Mouse (Mus musculus) gastrocnemius, postnatal 36 days (tissue): ENCODE data around the gene Vipr1. TPM values are rescaled to one million over a fixed set of nuclear protein-coding genes. Genes with fewer than 3 reads are reported as not detected.

Experiments
- DNase-seq, 2 experiments: peaks; one replicate each; pipeline ENCODE4 v3.0.0; 2022
- intact Hi-C: fragments of 180-260 bp; cut with DNase I; formaldehyde crosslinking; loops from one replicate; pipeline ENCODE4 v1.15.1; 2025
- total RNA-seq, 2 experiments: library from RNA; stranded (reverse); gene quantifications; 2 replicates each; pipeline ENCODE4 v1.2.3; 2021

Gene Vipr1
- total RNA-seq, 2 experiments from 2014 or later, result 1.8 to 4.5 TPM

DNA sequence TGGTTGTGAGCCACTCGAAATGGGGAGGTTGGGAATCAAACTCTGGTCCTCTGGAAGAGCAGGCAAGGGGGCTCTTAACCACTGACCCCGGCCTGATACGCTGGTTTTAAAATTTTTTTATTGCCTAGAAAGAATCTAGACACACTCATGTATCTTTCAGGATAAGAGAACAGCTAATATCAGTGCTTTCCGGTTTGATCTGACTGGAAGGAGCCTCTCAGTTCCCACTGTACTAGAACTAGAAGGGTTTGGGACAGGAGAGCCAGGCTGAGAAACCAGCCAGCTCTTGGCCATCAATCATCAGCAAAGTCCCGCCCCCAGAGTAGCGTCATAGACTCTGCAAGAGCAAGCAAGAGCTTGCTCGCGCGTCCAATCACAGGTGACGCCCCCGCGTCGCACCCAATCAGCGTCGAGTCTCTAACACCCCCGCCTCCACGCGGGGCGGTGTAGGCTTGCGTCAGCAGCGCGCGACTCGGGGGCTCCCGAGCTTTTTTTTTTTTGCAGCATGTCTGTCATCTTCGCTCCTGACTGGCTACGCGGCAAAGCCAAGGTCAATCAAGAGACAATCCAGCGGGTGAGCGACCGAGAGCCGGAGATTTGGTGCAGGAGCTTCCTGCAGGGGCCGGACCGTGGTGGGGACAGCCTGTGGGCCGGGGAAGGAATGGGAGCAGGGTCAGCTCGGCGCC lies 67.5 kb downstream of the Vipr1 start, which contains the start of gene Ss18l2:
Gene Ss18l2 (plus strand): TSS at position 432 of the 686 bp plus-strand sequence.
- intact Hi-C loops, result no loop called here
- DNase-seq, result peak; percentile 98 to 99

GRCm38 (mm10) chr9:121710584-121710975 lies 68.1 kb downstream of the Vipr1 start:
- DNase-seq, result no peak
- intact Hi-C loops, result no loop called here

- intact Hi-C loops, result no loop called here
- DNase-seq, result no peak
Observed at GRCm38 (mm10) chr9:121717048-121717447, 74.5 kb downstream of the Vipr1 start.

- intact Hi-C loops, result no loop called here
Observed at GRCm38 (mm10) chr9:121718070-121718705, 75.7 kb downstream of the Vipr1 start.

GRCm38 (mm10) chr9:121718792-121719318 lies 76.3 kb downstream of the Vipr1 start, which contains the start of gene Nktr:
TSS of gene Nktr (plus strand) at chr9:121719169.
- intact Hi-C loops, result no loop called here
- peak; percentile 94 to 97 for DNase-seq

More at GRCm38 (mm10) chr9:121718070-121718705, 75.7 kb downstream of the Vipr1 start:
- DNase-seq, result no peak

DNA sequence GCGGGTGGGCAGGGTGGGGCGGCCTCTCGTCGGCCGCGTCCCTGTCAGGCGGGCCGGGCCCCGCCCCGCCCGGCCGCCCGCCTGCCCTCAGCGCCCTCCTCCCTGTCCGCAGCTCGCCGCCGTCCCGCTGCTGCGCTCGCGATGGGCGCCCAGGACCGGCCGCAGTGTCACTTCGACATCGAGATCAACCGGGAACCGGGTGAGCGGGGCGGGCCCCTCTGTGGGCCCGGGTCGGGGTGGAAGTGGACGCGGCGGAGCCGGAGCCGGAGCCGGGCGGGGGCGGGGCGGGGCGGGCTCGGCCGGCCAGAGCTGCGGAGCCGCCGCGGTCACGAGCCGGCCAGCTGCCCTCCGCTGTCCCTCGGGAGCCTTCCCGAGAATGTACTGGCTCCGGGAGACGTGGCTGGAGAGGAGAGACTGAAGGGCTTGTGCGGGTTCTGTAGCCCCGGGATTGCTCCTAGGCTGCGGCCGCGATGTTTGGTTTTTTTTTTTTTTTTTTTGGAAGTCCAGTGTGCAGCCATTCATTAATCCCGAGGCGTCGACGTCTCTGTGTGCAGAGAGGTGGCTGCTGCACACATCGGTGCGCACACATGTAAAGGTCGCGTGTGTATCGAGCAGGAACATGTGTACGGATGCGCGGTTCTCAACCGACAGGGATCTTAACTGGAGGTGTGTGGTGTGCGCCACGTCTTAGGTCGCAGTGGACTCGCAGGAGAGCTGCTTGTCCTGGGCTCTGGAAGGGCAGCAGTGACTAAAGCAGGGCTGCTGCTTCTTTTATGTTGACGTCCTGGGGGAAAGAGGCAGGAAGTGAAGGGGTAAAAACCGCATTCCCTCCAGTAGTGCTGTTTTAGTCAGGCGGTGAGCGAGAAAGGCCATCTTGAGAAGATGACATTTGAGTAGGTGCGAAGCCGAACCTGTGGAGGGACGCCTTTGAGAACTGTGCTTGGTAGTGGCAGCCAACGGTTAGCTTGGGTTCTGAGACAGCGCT lies 77.1 kb downstream of the Vipr1 start:
- intact Hi-C loops, result loop anchor here (5.0 kb wide), 1 partner anchor 43 kb away; no protein-coding TSS in a partner anchor
- DNase-seq, result peak in 1 of 2 experiments; percentile 34

Other genes starting within 250 kb of the Vipr1 start
- gene Cck, start 147.0 kb upstream of the Vipr1 start, total RNA-seq, result 1 to 10 TPM in 1 of 2 experiments, under 1 TPM in 1; 0.43 to 1.2 TPM
- gene Lyzl4, start 620 bp upstream of the Vipr1 start, total RNA-seq, result not detected
- 1 to 10 TPM; 4.7 to 4.9 TPM for gene Sec22c, start 62.8 kb downstream of the Vipr1 start, total RNA-seq
- gene Ss18l2, start 67.6 kb downstream of the Vipr1 start, total RNA-seq, result 100 to 1,000 TPM in 1 of 2 experiments, 10 to 100 TPM in 1; 95.2 to 104 TPM
- gene Nktr, start 76.5 kb downstream of the Vipr1 start, total RNA-seq, result 10 to 100 TPM; 27.4 to 31.6 TPM
- 100 to 1,000 TPM in 1 of 2 experiments, 10 to 100 TPM in 1; 98.5 to 111 TPM for gene Zfp651, start 116.6 kb downstream of the Vipr1 start, total RNA-seq
- gene Klhl40, start 134.9 kb downstream of the Vipr1 start, total RNA-seq, result 100 to 1,000 TPM; 113 to 117 TPM
- gene Hhatl, start 149.8 kb downstream of the Vipr1 start, total RNA-seq, result 100 to 1,000 TPM; 157 to 170 TPM
- gene Ccdc13, start 196.7 kb downstream of the Vipr1 start, total RNA-seq, result under 1 TPM in 1 of 2 experiments, not detected in 1; 0.17 TPM
- gene Higd1a, start 215.6 kb downstream of the Vipr1 start, total RNA-seq, result 10 to 100 TPM; 96.5 to 97.5 TPM